Mouse (Mus musculus): ENCODE measurements around the gene Tcf7l2.

DNA sequence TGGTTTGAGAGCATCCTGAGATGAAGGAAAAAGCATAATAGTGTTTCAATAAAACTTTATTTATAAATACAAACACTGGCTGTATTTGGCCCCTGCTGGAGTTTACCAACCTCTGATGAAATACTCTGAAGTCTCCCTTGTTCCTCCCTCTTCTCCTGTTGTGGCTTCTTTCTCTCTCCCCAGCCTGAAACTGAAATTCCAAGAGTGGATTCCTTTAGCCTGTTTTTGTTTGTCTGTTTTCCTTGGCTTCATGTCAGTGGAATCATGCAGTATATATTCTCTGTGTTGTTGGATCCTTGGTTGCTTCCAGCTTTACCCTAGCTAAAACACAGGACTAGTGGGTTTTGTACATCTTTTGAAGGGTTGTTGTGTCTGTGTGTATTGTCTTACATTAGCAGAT is 16.5 kb downstream of the Tcf7l2 start:
- no peak for TF ChIP-seq CTCF (IDR thresholded peaks at IDR 0.05; ENCODE audit: control insufficient read depth, insufficient read depth, insufficient replicate concordance, low read depth, low read length)
- TF ChIP-seq POLR2A (IDR thresholded peaks at IDR 0.05; ENCODE audit: control insufficient read depth, low read depth, low read length): no peak

Data from testis, adult 2 months (tissue).